Mouse (Mus musculus) heart, adult 18-20 months (tissue): Measurements from ENCODE around the gene Il7r. TPM values are rescaled to one million over a fixed set of nuclear protein-coding genes. Genes with fewer than 3 reads are reported as not detected.

ENCODE experiments used
- DNase-seq, 2 experiments: peaks; one replicate each; pipeline ENCODE4 v3.0.0; 2021 to 2022; ENCODE audit warnings: mixed read lengths in 1 of 2
- total RNA-seq, 2 experiments: library from RNA; stranded (reverse); gene quantifications; 2 replicates each; pipeline ENCODE4 v1.2.3; 2021

Il7r gene
- total RNA-seq, 2 experiments from 2014 or later = 0.20 to 5.0 TPM

DNA sequence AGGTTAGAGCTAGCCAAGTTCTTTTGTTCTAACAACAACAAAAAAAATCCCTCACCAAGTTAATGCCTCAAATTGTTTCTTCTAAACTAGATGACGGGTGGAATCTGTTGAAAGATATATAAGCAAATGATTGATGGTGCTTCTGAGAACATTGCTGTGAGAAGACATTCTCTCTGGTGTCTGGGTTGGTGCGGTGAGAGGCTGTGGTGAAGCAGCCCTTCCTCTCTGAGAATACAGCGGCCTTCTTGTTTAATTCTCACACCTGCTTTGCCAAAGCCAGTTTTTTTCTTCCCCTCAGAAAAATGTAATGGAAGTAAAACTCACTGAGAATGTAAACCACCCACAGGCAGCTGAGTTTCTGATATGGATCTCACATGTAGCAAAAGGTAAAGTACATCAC is 57.8 kb downstream of the Il7r start:
- DNase-seq = no peak

DNA sequence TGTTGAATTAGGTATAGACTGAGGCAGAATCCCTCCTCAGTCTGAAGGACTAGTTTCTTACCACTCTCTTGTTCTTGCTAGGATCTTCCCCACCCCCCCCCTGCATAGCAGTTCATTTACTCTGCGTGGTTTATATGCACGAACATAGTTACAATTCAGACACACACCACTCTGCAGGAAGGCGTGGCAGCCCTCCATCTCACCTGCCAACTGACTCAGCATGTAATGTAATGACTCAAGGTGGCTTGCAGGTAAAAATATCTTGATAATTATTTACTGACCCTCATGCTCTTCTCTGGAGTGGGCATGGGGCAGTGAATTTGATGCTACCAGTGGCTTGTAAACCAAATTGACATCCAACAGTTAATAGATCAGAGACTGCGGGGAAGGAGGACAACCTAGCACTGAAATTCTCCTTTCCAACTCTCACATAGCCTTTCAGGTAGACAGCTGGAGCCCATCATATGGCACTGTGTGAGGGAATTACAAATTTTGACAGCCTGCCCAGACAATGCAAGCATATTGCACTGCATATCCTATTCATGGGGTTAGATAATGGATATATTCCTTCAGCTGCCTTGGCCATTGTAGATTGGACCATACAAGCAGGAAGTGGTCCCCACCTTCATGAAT is 58.8 kb downstream of the Il7r start:
- DNase-seq = no peak

DNA sequence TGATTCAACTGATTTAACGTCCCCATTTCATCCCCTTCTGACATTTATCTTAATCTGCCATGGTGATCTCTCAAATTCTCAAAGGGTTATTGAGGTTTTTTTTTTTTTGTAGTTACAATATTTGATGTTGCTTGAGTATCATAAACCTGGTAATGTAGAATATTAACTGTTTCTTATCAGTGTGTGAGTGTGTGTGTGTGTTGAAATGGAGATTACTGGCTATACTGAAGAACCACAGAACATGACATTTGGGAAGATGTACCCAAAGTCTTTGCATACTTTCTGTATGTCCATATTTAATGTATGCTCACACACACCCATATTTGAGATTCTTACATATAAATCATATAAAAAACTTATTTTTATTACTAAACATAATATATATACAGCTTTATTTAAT is 65.9 kb downstream of the Il7r start:
- DNase-seq = no peak

GRCm38 (mm10) chr15:9463521-9464027 is 66.4 kb downstream of the Il7r start:
- DNase-seq = peak in 1 of 2 experiments; percentile 4

Other genes with a start within 250 kb of the Il7r start
- not detected for gene Ugt3a2, start 194.6 kb downstream of the Il7r start, total RNA-seq
- under 1 TPM in 1 of 2 experiments, not detected in 1; 0.41 TPM for gene Capsl, start 94.1 kb downstream of the Il7r start, total RNA-seq
- under 1 TPM; 0.05 to 0.18 TPM for gene Spef2, start 218.7 kb upstream of the Il7r start, total RNA-seq